Mouse (Mus musculus) limb, embryonic 12.5 days (tissue): ENCODE measurements at regions not wholly inside any gene's neighbourhood (a gene's known extent, or its start where the extent isn't known, plus 50 kb on each side); places are given as distances from the start of the nearest gene placed in this dataset.
"Not testable (repeated sequence)": the region's sequence is repeated elsewhere in the genome, so short reads cannot be mapped to it uniquely, and the experiment has no call there.

Source experiments
- ATAC-seq: fragments of 200-750 bp; cut with Nextera tagmentation; 2 replicates; pipeline ENCODE4 v1.8.0; 2017; ENCODE audit warnings: low read depth, moderate TSS enrichment; ENCODE audit not compliant: insufficient number of reproducible peaks, insufficient read depth, low FRiP score, low TSS enrichment
- H3K27ac ChIP-seq: fragments of 300-500 bp; sonication (generic); 2 replicates; pipeline ENCODE4 v1.5.1; 2016; ENCODE audit warnings: mild to moderate bottlenecking, moderate library complexity
- H3K27me3 ChIP-seq: fragments of 300-500 bp; sonication (generic); 2 replicates; pipeline ENCODE4 v1.6.1; 2016; ENCODE audit warnings: mild to moderate bottlenecking, moderate library complexity
- H3K36me3 ChIP-seq: fragments of 300-500 bp; sonication (generic); 2 replicates; pipeline ENCODE4 v1.6.1; 2016; ENCODE audit warnings: mild to moderate bottlenecking, moderate library complexity
- H3K4me1 ChIP-seq: fragments of 300-500 bp; sonication (generic); replicated peaks from 2 replicates; pipeline ENCODE4 v1.6.1; 2016
- H3K4me2 ChIP-seq: fragments of 300-500 bp; sonication (generic); 2 replicates; pipeline ENCODE4 v1.6.1; 2016; ENCODE audit warnings: mild to moderate bottlenecking, moderate library complexity
- H3K4me3 ChIP-seq: fragments of 300-500 bp; sonication (generic); replicated peaks from 2 replicates; pipeline ENCODE4 v1.5.1; 2016; ENCODE audit warnings: mild to moderate bottlenecking
- H3K9ac ChIP-seq: fragments of 300-500 bp; sonication (generic); replicated peaks from 2 replicates; pipeline ENCODE4 v1.6.1; 2016; ENCODE audit warnings: mild to moderate bottlenecking, moderate library complexity
- H3K9me3 ChIP-seq: fragments of 300-500 bp; sonication (generic); 2 replicates; pipeline ENCODE4 v1.6.1; 2016; ENCODE audit warnings: mild to moderate bottlenecking, moderate library complexity
- WGBS: fragments of 180-500 bp; shearing (Covaris S2); methylation state at CpG from one replicate; pipeline ENCODE4 v1.1.7; 2016; 5-methylcytosine and 5-hydroxymethylcytosine counted together

DNA sequence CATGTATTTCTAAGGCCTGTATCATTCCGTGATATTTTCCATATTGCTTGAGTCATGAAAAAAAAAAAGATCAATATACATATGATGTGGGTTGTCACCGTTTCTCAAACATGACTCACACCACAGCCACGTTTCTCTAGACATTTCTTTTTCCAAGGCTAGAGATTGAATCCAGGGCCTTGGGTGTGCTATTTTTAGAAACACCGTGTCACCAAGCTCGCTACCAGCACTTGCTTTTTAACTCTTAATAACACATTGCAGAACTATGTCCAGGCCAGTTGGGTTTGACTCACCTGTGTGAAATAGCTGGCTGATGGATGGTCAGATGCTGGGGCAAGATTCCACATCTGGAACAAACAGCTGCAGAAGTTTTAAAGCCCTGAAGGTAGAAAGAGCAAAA is 209.6 kb upstream of the Arid2 start:
- Histone ChIP-seq H3K4me1 (peaks cover 30% of the 10 kb centered on the region), H3K27me3 (no peaks in the 10 kb centered on the region; the same call in none of the 2 replicates), H3K36me3 (no peaks in the 10 kb centered on the region), H3K9ac (no peak overlapping the region), H3K27ac (no peak overlapping the region), H3K4me3 (no peak overlapping the region), H3K4me2 (no peak overlapping the region), H3K9me3 (no peaks in the 10 kb centered on the region)
- 49% methylated on average over 5 of the region's 5 CpGs for WGBS
- no peak for ATAC-seq

DNA sequence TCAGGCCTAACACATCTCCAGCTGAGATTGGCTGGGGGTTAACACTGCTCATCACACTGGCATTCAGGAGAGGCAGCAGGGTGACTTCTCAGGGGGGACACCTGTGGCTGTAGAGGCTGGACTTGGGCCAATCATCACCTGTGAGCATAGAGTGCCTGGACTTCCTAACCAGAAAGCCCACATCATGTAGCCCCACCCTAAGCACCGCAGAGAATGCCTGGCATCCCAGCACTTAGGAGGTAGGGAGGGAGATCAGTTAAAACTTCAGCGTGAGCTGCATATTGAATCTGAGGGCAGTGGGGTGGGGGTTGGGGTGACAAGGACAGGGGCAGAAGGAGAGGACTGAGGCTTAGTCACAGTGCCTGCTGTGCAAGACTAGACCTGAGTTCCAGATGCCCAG is 208.7 kb upstream of the Arid2 start:
- Histone ChIP-seq H3K27me3 (no peaks in the 10 kb centered on the region; the same call in none of the 2 replicates), H3K36me3 (no peaks in the 10 kb centered on the region), H3K4me2 (no peak overlapping the region), H3K4me3 (no peak overlapping the region), H3K27ac (no peak overlapping the region), H3K9ac (no peak overlapping the region), H3K9me3 (no peaks in the 10 kb centered on the region), H3K4me1 (peaks cover 35% of the 10 kb centered on the region)
- 43% methylated on average over 2 of the region's 2 CpGs for WGBS
- ATAC-seq, result no peak

DNA sequence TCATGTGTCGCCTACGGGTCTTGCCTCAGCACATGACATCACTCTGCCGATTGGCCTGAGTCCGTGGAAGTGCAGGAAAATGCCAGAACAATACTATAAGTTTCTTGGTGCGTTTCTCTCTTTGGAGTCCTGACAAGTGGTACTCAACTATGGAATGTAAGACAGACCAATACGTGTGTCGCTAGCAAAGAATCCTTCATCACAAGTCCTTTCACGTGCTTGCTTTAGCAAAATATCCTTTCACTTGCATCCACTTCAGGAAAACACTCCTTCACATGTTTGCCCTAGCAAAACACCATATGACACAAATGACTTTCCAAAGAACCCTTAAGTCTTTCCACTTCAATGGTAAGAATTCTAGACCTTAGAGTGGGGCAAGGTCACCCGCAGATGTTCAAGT is 197.6 kb upstream of the Arid2 start:
- Histone ChIP-seq H3K9me3 (no peaks in the 10 kb centered on the region), H3K4me1 (no peaks in the 10 kb centered on the region), H3K36me3 (no peaks in the 10 kb centered on the region), H3K4me3 (no peak overlapping the region), H3K27me3 (no peaks in the 10 kb centered on the region), H3K4me2 (no peak overlapping the region), H3K27ac (no peak overlapping the region), H3K9ac (no peak overlapping the region)
- no peak for ATAC-seq
- 94% methylated on average over 9 of the region's 9 CpGs for WGBS

DNA sequence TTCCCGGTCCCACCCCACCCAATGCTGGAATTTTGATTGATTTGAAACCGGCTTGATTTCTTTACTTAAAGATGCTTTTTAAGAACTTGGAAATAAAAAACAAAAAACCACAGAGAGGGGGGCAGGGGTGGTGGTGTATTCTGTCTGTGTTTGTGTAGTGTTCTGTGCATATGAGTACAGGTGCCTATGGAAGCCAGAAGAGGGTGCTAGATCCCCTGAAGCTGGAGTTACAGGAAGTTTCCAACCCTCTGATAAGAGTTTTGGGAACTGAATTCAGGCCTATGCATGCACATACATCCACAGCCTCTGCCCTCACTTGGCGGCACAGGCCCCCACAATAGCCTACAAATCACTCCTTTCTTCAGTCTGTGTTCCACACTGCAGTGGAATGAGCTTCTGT is 190.9 kb upstream of the Arid2 start:
- no peak for ATAC-seq
- no peaks in the 10 kb centered on the region for H3K36me3 ChIP-seq
- H3K9me3 ChIP-seq, result no peaks in the 10 kb centered on the region
- no peak overlapping the region for H3K4me3 ChIP-seq
- 91% methylated on average over 3 of the region's 3 CpGs for WGBS
- no peak overlapping the region for H3K9ac ChIP-seq
- H3K27me3 ChIP-seq, result no peaks in the 10 kb centered on the region
- H3K4me2 ChIP-seq, result no peak overlapping the region
- no peak overlapping the region for H3K27ac ChIP-seq
- H3K4me1 ChIP-seq, result peaks cover 4% of the 10 kb centered on the region; the same call in 1 of the 2 replicates

DNA sequence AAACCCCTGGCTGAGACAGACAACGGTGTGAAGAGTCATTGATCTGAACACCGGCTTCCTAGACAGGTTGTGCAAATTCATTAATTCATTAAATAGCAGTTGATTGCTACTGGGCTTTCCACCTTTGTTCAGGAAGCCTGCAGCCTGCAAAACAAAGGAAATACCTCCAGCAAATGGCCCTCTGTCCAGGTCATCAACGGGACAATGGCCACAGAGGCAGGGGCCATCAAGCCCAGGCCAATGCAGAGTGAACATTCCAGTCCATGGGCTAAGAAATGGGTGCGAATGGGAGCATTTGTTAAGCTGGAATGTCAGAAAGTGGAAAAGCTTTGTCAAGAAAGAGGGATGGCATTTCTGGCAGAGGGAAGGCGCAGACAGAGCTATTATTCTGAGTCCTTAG is 188.5 kb upstream of the Arid2 start:
- peaks cover 4% of the 10 kb centered on the region; the same call in 1 of the 2 replicates for H3K4me1 ChIP-seq
- H3K9ac ChIP-seq, result no peak overlapping the region
- H3K36me3 ChIP-seq, result no peaks in the 10 kb centered on the region
- no peaks in the 10 kb centered on the region for H3K27me3 ChIP-seq
- no peak overlapping the region for H3K4me2 ChIP-seq
- no peak overlapping the region for H3K27ac ChIP-seq
- no peak for ATAC-seq
- no peak overlapping the region for H3K4me3 ChIP-seq
- 82% methylated on average over 5 of the region's 5 CpGs for WGBS
- H3K9me3 ChIP-seq, result no peaks in the 10 kb centered on the region

DNA sequence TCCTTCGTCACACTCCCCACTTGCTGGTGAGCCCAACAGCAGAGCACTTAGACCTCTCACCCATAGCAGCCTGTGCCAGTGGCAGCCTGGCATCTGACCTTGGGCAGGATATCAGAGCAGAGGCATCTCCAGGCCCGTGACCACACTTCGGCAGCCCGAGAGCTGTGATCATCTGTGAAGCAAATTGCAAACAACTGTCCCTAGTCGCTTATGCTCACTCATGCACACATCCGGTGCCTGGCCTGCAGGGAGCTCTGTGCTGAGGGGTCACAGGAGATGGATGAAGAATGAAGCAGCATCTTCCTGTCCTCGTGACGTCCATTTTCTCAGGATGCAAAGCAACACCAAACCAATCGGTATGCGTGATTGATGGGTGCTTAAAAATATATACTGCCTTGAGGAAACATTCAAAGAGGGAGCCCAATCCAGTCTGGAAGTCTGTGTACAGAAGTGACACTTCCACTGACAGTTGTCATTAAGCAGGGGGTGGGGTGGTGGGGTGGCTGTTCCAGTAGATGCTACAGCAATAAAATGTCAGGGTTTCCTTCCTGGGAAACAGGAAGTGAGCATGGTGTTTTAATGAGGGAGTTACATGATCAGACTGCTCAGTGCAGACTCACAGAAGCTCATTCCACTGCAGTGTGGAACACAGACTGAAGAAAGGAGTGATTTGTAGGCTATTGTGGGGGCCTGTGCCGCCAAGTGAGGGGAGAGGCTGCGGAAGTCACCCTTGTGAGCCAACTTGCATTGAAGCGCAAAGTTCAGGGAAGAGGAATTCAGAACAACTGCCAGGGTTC is 187.3 kb upstream of the Arid2 start:
- not testable (repeated sequence) for H3K9me3 ChIP-seq, H3K27me3 ChIP-seq, H3K4me2 ChIP-seq, H3K4me3 ChIP-seq, H3K9ac ChIP-seq, ATAC-seq, H3K27ac ChIP-seq, H3K36me3 ChIP-seq, H3K4me1 ChIP-seq
- WGBS, result 56% methylated on average over 13 of the region's 13 CpGs

DNA sequence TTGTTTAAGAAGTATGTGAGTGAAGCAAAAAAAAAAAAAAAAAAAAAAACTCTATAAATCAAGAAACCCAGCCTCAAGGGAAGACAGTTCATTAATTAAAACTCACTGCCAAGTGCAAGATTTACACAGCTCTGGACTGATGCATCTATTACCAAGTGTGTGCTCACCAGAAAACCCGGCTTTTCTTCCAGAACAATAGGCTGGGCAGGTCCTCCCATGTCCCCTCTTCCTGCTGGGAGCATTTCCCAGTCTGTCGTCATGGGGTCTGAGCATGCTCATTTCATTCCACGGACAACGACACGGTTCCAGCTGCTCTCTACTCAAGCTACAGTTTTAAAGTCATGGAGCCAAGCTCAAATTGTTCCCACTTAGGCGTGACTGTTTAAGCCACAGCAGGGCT is 183.6 kb upstream of the Arid2 start:
- Histone ChIP-seq H3K4me2 (no peak overlapping the region), H3K9ac (no peak overlapping the region), H3K27me3 (no peaks in the 10 kb centered on the region), H3K4me3 (no peak overlapping the region), H3K9me3 (no peaks in the 10 kb centered on the region), H3K27ac (no peak overlapping the region), H3K36me3 (no peaks in the 10 kb centered on the region), H3K4me1 (peaks cover 4% of the 10 kb centered on the region; the same call in 1 of the 2 replicates)
- ATAC-seq, result no peak
- 43% methylated on average over 6 of the region's 6 CpGs for WGBS

DNA sequence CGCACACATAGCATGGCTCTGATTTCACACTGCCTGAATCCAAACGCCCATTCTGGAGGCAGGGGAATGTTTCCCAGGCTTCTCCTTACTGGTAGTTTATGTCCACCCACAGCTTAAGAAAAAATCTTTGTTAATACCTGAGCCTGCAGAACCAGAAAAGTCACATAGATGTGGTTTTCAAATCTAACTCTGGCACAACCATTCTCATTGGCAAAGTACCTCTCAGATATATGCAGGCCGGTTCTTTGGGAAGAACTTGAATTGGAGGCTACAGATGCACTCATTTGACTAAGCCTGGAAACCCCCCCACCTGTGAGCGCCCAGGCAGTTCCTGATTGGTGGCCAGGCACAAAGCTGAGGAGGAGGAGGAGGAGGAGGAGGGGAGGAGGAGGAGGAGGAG is 179.8 kb upstream of the Arid2 start:
- Histone ChIP-seq H3K36me3 (no peaks in the 10 kb centered on the region), H3K4me1 (no peaks in the 10 kb centered on the region), H3K9ac (no peak overlapping the region), H3K4me2 (no peak overlapping the region), H3K27me3 (no peaks in the 10 kb centered on the region), H3K27ac (no peak overlapping the region), H3K9me3 (no peaks in the 10 kb centered on the region), H3K4me3 (no peak overlapping the region)
- no peak for ATAC-seq
- WGBS, result 63% methylated on average over 4 of the region's 4 CpGs

DNA sequence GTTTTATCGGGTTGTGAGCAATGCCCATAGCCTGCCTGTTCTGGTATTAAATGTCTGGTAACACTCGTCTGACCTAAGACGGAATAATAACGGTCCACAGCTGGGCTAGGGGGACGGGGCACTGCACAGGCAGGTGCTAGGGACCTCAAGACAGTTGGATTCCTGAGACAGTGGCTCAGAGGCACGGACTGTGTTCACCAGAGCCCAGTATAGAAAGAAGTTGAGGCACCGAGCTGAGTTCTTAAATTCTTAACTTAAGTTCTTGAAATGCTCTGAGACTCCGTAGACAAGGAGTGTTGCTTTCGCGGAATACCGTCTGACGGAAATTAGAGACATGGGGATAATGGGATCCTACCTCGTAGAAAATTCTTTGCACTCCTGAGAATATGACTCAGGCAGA is 174.2 kb upstream of the Arid2 start:
- peaks cover 10% of the 10 kb centered on the region; the same call in 1 of the 2 replicates for H3K27me3 ChIP-seq
- no peaks in the 10 kb centered on the region for H3K36me3 ChIP-seq
- no peak for ATAC-seq
- H3K4me3 ChIP-seq, result no peak overlapping the region
- no peak overlapping the region for H3K9ac ChIP-seq
- H3K4me2 ChIP-seq, result no peak overlapping the region
- 69% methylated on average over 13 of the region's 13 CpGs for whole genome bisulfite sequencing
- H3K4me1 ChIP-seq, result peaks cover 21% of the 10 kb centered on the region
- no peaks in the 10 kb centered on the region for H3K9me3 ChIP-seq
- no peak overlapping the region for H3K27ac ChIP-seq

DNA sequence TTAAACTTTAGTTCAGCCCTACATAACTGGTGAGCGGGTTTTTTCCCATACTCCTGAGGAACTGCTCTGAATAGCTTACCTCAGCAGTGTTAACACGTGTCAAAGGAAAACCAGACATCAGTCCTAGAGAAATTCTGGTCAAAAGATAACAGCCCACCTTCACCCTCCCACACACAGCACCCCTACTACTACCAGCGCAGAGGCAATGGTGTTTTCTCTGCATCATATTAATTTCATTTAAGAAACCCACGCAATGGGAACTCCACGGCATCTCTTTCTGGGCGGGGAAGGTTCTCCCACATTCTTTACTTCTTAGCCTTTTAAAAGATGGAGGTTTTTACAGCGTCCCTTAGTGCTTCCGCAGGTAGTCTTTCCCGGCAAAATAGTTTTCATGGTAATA is 172.7 kb upstream of the Arid2 start:
- WGBS, result 74% methylated on average over 9 of the region's 9 CpGs
- no peaks in the 10 kb centered on the region for H3K36me3 ChIP-seq
- H3K4me2 ChIP-seq, result peak overlapping the region; percentile 15; the same call in 1 of the 2 replicates
- H3K27ac ChIP-seq, result no peak overlapping the region
- no peak overlapping the region for H3K9ac ChIP-seq
- no peak overlapping the region for H3K4me3 ChIP-seq
- H3K4me1 ChIP-seq, result peaks cover 21% of the 10 kb centered on the region
- H3K9me3 ChIP-seq, result no peaks in the 10 kb centered on the region
- peaks cover 10% of the 10 kb centered on the region; the same call in 1 of the 2 replicates for H3K27me3 ChIP-seq
- no peak for ATAC-seq

DNA sequence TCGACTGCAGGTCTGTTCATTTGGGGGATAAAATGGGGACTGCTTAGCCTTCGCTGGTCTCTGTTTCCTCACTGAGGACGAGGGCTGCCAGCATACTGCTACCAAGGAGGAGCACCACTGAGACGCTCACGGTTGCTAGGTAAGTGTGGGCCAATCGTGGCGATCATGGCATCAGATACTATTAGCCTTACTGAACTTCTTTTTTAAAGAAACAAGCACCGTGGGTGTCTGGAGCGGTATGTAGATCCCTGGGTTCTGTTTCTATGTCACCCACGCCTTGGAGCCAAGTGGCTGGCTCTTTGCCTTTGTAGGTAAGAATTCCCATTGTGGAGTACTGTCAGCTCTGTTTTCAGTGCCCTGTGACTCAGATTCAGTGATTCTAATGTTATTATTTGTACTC is 172.1 kb upstream of the Arid2 start:
- Histone ChIP-seq H3K9me3 (no peaks in the 10 kb centered on the region), H3K4me3 (no peak overlapping the region), H3K4me2 (peak overlapping the region; percentile 15; the same call in 1 of the 2 replicates), H3K4me1 (peaks cover 21% of the 10 kb centered on the region), H3K9ac (no peak overlapping the region), H3K27ac (no peak overlapping the region), H3K36me3 (no peaks in the 10 kb centered on the region), H3K27me3 (peaks cover 10% of the 10 kb centered on the region; the same call in 1 of the 2 replicates)
- ATAC-seq, result no peak
- 54% methylated on average over 10 of the region's 10 CpGs for WGBS

DNA sequence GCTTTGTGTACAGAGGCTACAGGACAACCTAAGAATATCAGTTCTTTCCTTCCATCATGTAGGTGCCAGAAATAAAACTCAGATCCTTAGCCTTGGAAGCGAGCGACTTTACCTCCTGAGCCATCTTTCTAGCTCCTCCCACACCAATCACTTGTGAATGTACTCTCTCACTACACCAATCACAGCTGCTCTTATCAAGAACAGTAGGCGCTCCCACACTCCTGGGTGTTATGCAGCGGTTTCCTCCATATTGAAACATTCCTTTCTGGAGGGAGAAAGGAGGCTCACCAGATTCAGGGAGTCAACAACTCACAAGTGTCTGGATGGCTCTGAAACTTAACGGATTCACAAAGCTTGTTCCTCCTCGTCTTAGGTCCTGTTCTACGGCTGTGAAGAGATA is 168.1 kb upstream of the Arid2 start:
- 0 out of 2 replicates have a peak, but pooled peaks cover 4% of the 10 kb centered on the region for H3K9me3 ChIP-seq
- WGBS, result 93% methylated on average over 7 of the region's 7 CpGs
- no peak overlapping the region for H3K9ac ChIP-seq
- H3K4me2 ChIP-seq, result no peak overlapping the region
- ATAC-seq, result no peak
- H3K4me3 ChIP-seq, result no peak overlapping the region
- peaks cover 11% of the 10 kb centered on the region for H3K4me1 ChIP-seq
- H3K36me3 ChIP-seq, result no peaks in the 10 kb centered on the region
- H3K27me3 ChIP-seq, result peaks cover 10% of the 10 kb centered on the region; the same call in 1 of the 2 replicates
- no peak overlapping the region for H3K27ac ChIP-seq
